Mouse (Mus musculus): ENCODE results near the gene Xrra1. TPM values are rescaled to one million over a fixed set of nuclear protein-coding genes. Genes with fewer than 3 reads are reported as not detected.
A peak's percentile ranks its signal among the peaks of the same experiment; 100 is the strongest.

Xrra1 gene
- polyA plus RNA-seq, 2 experiments, result 0.20 to 0.25 TPM

DNA sequence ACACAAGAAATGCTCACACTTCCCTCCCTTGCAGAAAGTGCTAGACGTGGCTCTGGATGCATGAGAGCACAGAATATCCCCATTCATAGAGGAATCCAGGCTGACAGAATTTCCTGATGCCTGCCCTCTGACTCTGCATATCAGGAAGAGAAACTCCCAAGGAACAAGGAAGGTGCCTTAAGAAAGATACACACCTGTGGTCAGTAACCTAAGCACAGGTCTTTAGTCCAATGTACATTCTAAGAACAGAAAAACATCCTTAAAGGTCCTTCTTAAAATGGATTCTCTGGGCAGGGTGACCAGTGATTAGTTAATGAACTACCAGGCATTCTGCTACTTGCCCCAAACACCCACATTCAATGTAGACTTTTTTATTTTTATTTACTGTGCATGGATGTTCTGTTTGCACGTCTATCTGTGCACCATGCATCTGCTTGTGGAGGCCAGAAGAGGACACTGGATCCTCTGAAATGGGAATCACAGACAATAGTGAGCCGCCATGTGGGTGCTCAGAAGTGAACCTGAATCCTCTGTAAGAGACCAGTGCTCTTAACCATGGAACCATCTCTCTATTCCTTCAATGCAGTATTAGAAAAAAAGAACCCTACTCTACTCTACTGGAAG lies 104.4 kb downstream of the Xrra1 start:
- H3K4me2 ChIP-seq (replicated peaks; ENCODE audit: low read depth, low read length, severe bottlenecking), result no peak overlapping the region
- no peak overlapping the region for H3K4me3 ChIP-seq (replicated peaks; ENCODE audit: low read length)
- WGBS, result 76% methylated on average over 3 of the region's 3 CpGs
- H3K27ac ChIP-seq (replicated peaks; ENCODE audit: low read depth, low read length), result no peak overlapping the region
- H3K9ac ChIP-seq (ENCODE audit: low read depth, low read length, severe bottlenecking), result no peak overlapping the region
- ATAC-seq (ENCODE audit: low FRiP score, low read depth), result no peak
- TF ChIP-seq POLR2A (IDR thresholded peaks at IDR 0.05; ENCODE audit: borderline replicate concordance, extremely low read depth, insufficient read depth, insufficient read length), result no peak
- peaks cover 27% of the 10 kb centered on the region for H3K4me1 ChIP-seq (ENCODE audit: control insufficient read depth, insufficient read depth, low read length)
- DNase-seq (ENCODE audit: low spot score), result no peak
- no peaks in the 10 kb centered on the region for H3K27me3 ChIP-seq (ENCODE audit: control insufficient read depth, insufficient read depth, low read length)
- no peaks in the 10 kb centered on the region for H3K36me3 ChIP-seq (ENCODE audit: control insufficient read depth, insufficient read depth, low read length)
- H3K9me3 ChIP-seq (ENCODE audit: control insufficient read depth, low read length), result no peaks in the 10 kb centered on the region

DNA sequence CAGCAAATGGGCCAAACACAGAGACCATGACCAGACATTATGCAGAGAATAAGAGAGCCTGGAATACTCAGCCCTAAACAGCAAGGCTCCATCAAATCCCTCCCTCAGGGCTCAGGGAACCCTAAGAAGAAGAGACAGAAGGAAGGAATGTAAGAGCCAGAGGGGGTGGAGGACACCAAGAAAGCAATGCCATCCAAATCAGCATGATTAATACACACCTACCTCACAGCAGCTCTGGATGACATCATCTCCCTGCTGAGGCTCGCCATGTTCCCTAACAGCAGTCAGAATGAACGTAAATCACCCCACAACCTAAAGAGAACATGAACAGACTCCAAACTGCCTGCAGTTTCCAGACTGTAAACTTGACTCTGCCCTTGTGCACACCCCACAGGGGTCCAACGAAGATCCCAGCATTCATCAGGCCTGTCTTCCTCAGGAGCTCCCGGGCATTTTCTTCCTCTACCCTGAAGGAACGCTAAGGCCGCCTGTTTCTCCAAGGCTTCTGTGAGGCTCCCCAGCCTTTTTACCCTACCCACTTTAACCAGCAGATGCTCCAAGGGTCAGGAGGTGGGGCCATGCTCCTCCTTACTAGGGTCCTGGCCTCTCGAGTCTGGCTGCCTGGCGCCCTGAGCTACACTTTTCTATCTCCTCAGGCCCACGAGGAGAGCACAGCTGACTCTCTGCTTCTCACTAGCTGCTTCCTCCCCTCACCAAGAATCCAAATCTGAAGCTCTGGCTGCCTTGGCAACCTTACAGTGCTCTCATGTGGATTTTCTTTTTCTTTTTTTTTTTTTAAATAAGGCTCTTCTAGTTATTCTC lies 106.3 kb downstream of the Xrra1 start:
- 16% methylated on average over 9 of the region's 9 CpGs for WGBS
- DNase-seq (ENCODE audit: low spot score) (peak; percentile 58), ATAC-seq (ENCODE audit: low FRiP score, low read depth) (0 out of 2 replicates have a peak, but pooled peaks have one; percentile 9)
- H3K9ac ChIP-seq (ENCODE audit: low read depth, low read length, severe bottlenecking), result no peak overlapping the region
- no peaks in the 10 kb centered on the region for H3K36me3 ChIP-seq (ENCODE audit: control insufficient read depth, insufficient read depth, low read length)
- no peak for TF ChIP-seq POLR2A (IDR thresholded peaks at IDR 0.05; ENCODE audit: borderline replicate concordance, extremely low read depth, insufficient read depth, insufficient read length)
- no peaks in the 10 kb centered on the region for H3K9me3 ChIP-seq (ENCODE audit: control insufficient read depth, low read length)
- H3K4me1 ChIP-seq (ENCODE audit: control insufficient read depth, insufficient read depth, low read length), result peaks cover 27% of the 10 kb centered on the region
- H3K4me3 ChIP-seq (replicated peaks; ENCODE audit: low read length), result no peak overlapping the region
- peak overlapping the region; percentile 73 for H3K27ac ChIP-seq (replicated peaks; ENCODE audit: low read depth, low read length)
- no peaks in the 10 kb centered on the region for H3K27me3 ChIP-seq (ENCODE audit: control insufficient read depth, insufficient read depth, low read length)
- peak overlapping the region; percentile 20 for H3K4me2 ChIP-seq (replicated peaks; ENCODE audit: low read depth, low read length, severe bottlenecking)

GRCm38 (mm10) chr7:99966011-99966721 lies 107.2 kb downstream of the Xrra1 start:
- Histone ChIP-seq H3K4me2 (replicated peaks; ENCODE audit: low read depth, low read length, severe bottlenecking) (no peak overlapping the region), H3K27me3 (ENCODE audit: control insufficient read depth, insufficient read depth, low read length) (no peaks in the 10 kb centered on the region), H3K9me3 (ENCODE audit: control insufficient read depth, low read length) (no peaks in the 10 kb centered on the region), H3K4me1 (ENCODE audit: control insufficient read depth, insufficient read depth, low read length) (peaks cover 28% of the 10 kb centered on the region), H3K4me3 (replicated peaks; ENCODE audit: low read length) (no peak overlapping the region), H3K9ac (ENCODE audit: low read depth, low read length, severe bottlenecking) (no peak overlapping the region), H3K36me3 (ENCODE audit: control insufficient read depth, insufficient read depth, low read length) (no peaks in the 10 kb centered on the region), H3K27ac (replicated peaks; ENCODE audit: low read depth, low read length) (peak overlapping the region; percentile 43; the same call in 1 of the 2 replicates)
- no peak for TF ChIP-seq POLR2A (IDR thresholded peaks at IDR 0.05; ENCODE audit: borderline replicate concordance, extremely low read depth, insufficient read depth, insufficient read length)
- 47% methylated on average over 9 of the region's 9 CpGs for WGBS
- DNase-seq (ENCODE audit: low spot score), result peak; percentile 38
- ATAC-seq (ENCODE audit: low FRiP score, low read depth), result peak; percentile 53; the same call in 1 of the 2 replicates

Other genes starting within 250 kb of the Xrra1 start
- 0.73 and 0.86 TPM in 2 replicates for gene Tpbgl, start 232.0 kb upstream of the Xrra1 start, polyA plus RNA-seq (2012; rRNA removed)
- gene Tpbgl, start 232.0 kb upstream of the Xrra1 start, polyA plus RNA-seq (2014; fragmentation: Nextera tagmentation; extraction: Ambion mirVana), result 0.45 and 0.48 TPM in 2 replicates
- 4.7 and 5.6 TPM in 2 replicates for gene Slco2b1, start 147.8 kb upstream of the Xrra1 start, polyA plus RNA-seq (2012; rRNA removed)
- 3.1 and 3.2 TPM in 2 replicates for gene Slco2b1, start 147.8 kb upstream of the Xrra1 start, polyA plus RNA-seq (2014; fragmentation: Nextera tagmentation; extraction: Ambion mirVana)
- 0.19 TPM in 1 of 2 replicates, not detected in the other for gene Olfr520, start 128.8 kb upstream of the Xrra1 start, polyA plus RNA-seq (2012; rRNA removed)
- not detected in 2 replicates for gene Olfr520, start 128.8 kb upstream of the Xrra1 start, polyA plus RNA-seq (2014; fragmentation: Nextera tagmentation; extraction: Ambion mirVana)
- gene Olfr521, start 95.6 kb upstream of the Xrra1 start, polyA plus RNA-seq (2012; rRNA removed), result not detected in 2 replicates
- not detected in 2 replicates for gene Olfr521, start 95.6 kb upstream of the Xrra1 start, polyA plus RNA-seq (2014; fragmentation: Nextera tagmentation; extraction: Ambion mirVana)
- 3.2 TPM in 2 replicates for gene Neu3, start 30.7 kb upstream of the Xrra1 start, polyA plus RNA-seq (2012; rRNA removed)
- 3.0 TPM in 2 replicates for gene Neu3, start 30.7 kb upstream of the Xrra1 start, polyA plus RNA-seq (2014; fragmentation: Nextera tagmentation; extraction: Ambion mirVana)
- 95.1 and 115 TPM in 2 replicates for gene Spcs2, start 4.3 kb downstream of the Xrra1 start, polyA plus RNA-seq (2012; rRNA removed)
- 293 and 301 TPM in 2 replicates for gene Spcs2, start 4.3 kb downstream of the Xrra1 start, polyA plus RNA-seq (2014; fragmentation: Nextera tagmentation; extraction: Ambion mirVana)
- gene Rnf169, start 121.3 kb downstream of the Xrra1 start, polyA plus RNA-seq (2012; rRNA removed), result 9.7 and 10.5 TPM in 2 replicates
- 7.3 and 9.6 TPM in 2 replicates for gene Rnf169, start 121.3 kb downstream of the Xrra1 start, polyA plus RNA-seq (2014; fragmentation: Nextera tagmentation; extraction: Ambion mirVana)
- gene Chrdl2, start 147.1 kb downstream of the Xrra1 start, polyA plus RNA-seq (2012; rRNA removed), result 4.0 and 4.6 TPM in 2 replicates
- 2.1 and 2.6 TPM in 2 replicates for gene Chrdl2, start 147.1 kb downstream of the Xrra1 start, polyA plus RNA-seq (2014; fragmentation: Nextera tagmentation; extraction: Ambion mirVana)